Mouse (Mus musculus) CH12.LX (cell line): ENCODE measurements at regions not wholly inside any gene's neighbourhood (a gene's known extent, or its start where the extent isn't known, plus 50 kb on each side); places are given as distances from the start of the nearest gene placed in this dataset.

ENCODE experiments used
- CTCF ChIP-seq, 2 experiments: IDR thresholded peaks in 1 of 2; conservative IDR thresholded peaks in 1 of 2; 2 replicates each; pipeline ENCODE4 v1.5.1; 2011 to 2012; ENCODE audit warnings: low read depth in 2 of 2, low read length in 2 of 2, improper control_type of control experiment in 1 of 2, inconsistent platforms in 1 of 2, mild to moderate bottlenecking in 1 of 2, moderate library complexity in 1 of 2
- EP300 ChIP-seq: IDR thresholded peaks from 2 replicates; pipeline ENCODE4 v1.6.1; 2011; ENCODE audit warnings: low read length, improper control_type of control experiment
- MXI1 ChIP-seq: IDR thresholded peaks from 2 replicates; pipeline ENCODE4 v1.6.1; 2011; ENCODE audit warnings: mild to moderate bottlenecking, low read depth, low read length, improper control_type of control experiment
- POLR2A ChIP-seq: IDR thresholded peaks from 2 replicates; pipeline ENCODE4 v1.6.1; 2011; ENCODE audit warnings: low read depth, mild to moderate bottlenecking, improper control_type of control experiment, low read length
- RAD21 ChIP-seq: IDR thresholded peaks from 2 replicates; pipeline ENCODE4 v1.6.1; 2011; ENCODE audit warnings: low read depth, mild to moderate bottlenecking, low read length, improper control_type of control experiment, moderate library complexity
- SIN3A ChIP-seq: IDR thresholded peaks from 2 replicates; pipeline ENCODE4 v1.6.1; 2012; ENCODE audit warnings: low read length, improper control_type of control experiment, inconsistent platforms
- ZMIZ1 ChIP-seq: IDR thresholded peaks from 2 replicates; pipeline ENCODE4 v1.6.1; 2012; ENCODE audit warnings: low read depth, mild to moderate bottlenecking, inconsistent platforms, low read length, improper control_type of control experiment

DNA sequence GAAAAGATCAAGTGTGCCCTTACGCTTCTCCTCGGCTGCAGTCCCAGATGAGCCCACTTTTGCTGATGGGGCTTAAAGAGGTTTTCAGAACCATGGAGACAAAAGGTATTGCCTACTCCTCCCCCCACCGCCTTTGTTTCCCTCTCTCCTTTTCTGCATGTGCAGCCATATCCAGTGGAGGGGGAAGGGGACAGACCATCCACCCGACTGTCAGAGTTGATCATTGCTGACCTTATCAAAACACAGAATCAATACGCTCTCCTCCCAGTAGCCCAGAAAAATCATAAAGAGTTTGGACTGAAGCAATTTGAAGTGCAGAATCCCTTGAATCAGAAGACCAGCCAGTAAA is 159.9 kb upstream of the Ppp2r3a start:
- no peak for TF ChIP-seq CTCF (conservative IDR thresholded peaks at IDR 0.05 in 1 of 2, IDR thresholded peaks at IDR 0.05 in 1 of 2; ENCODE audit: low read depth in 2 of 2, low read length in 2 of 2)
- TF ChIP-seq ZMIZ1 = no peak
- no peak for TF ChIP-seq POLR2A
- TF ChIP-seq MXI1 = no peak
- no peak for TF ChIP-seq SIN3A
- no peak for TF ChIP-seq EP300
- no peak for TF ChIP-seq RAD21
